Mouse (Mus musculus) brown adipose tissue, adult 24 weeks (tissue): Measurements from ENCODE around the gene Zdhhc12. TPM values are rescaled to one million over a fixed set of nuclear protein-coding genes. Genes with fewer than 3 reads are reported as not detected.

Source experiments
- H3K27ac ChIP-seq: fragments of 200-500 bp; replicated peaks from 2 replicates; pipeline ENCODE4 v1.5.1; 2012; ENCODE audit warnings: low read depth, mild to moderate bottlenecking, low read length
- H3K4me1 ChIP-seq: fragments of 200-500 bp; 2 replicates; pipeline ENCODE4 v1.6.1; 2012; ENCODE audit warnings: low read length, mixed read lengths; ENCODE audit not compliant: control insufficient read depth, insufficient read depth, insufficient read length
- H3K4me3 ChIP-seq: fragments of 200-500 bp; 2 replicates; pipeline ENCODE4 v1.5.1; 2012; ENCODE audit warnings: low read depth, mild to moderate bottlenecking, low read length, moderate library complexity; ENCODE audit not compliant: insufficient read depth
- polyA plus RNA-seq: library from polyadenylated mRNA; stranded (reverse); fragments of >200 nt; gene quantifications from 2 replicates; pipeline ENCODE4 v1.2.4, GENCODE M21; 2012; ENCODE audit not compliant: missing spikeins, insufficient read depth, insufficient read length

Gene Zdhhc12
- polyA plus RNA-seq, 1 experiment = 5.7 TPM

GRCm38 (mm10) chr2:30080181-30080800 lies 13.2 kb downstream of the Zdhhc12 start:
- Histone ChIP-seq H3K4me3 (no peak overlapping the region), H3K4me1 (no peaks in the 10 kb centered on the region), H3K27ac (no peak overlapping the region)

GRCm38 (mm10) chr2:30078760-30079159 lies 14.7 kb downstream of the Zdhhc12 start:
- no peaks in the 10 kb centered on the region for H3K4me1 ChIP-seq
- peak overlapping the region; percentile 38 for H3K4me3 ChIP-seq
- H3K27ac ChIP-seq = peak overlapping the region; percentile 80

DNA sequence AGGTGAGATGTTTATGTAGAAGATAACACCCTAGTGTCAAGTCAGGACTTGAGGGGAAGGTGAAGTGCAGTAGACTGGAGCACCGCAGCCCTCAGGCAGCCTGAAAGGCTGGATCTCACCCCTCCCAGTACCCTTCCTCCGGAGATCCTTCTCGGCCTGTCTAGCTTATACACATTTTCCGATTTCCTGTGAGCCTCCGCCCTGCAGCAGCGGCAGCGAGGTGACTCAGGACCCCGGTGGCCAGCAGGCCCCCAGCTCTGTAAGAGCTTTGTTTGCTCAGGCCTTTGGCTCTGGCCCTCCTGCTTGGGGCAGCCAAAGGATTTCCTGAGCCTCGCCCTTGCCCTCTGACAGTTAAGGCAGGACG lies 15.1 kb downstream of the Zdhhc12 start:
- Histone ChIP-seq H3K4me3 (peak overlapping the region; percentile 41), H3K27ac (peak overlapping the region; percentile 80), H3K4me1 (no peaks in the 10 kb centered on the region)

GRCm38 (mm10) chr2:30077502-30078348 lies 15.7 kb downstream of the Zdhhc12 start, which contains the start of gene Pkn3:
TSS of gene Pkn3 (plus strand) at chr2:30077684.
- peak within 1 kb of the TSS; percentile 80 for H3K27ac ChIP-seq
- no peaks in the 10 kb centered on the region for H3K4me1 ChIP-seq
- H3K4me3 ChIP-seq = peak within 1 kb of the TSS; percentile 68

DNA sequence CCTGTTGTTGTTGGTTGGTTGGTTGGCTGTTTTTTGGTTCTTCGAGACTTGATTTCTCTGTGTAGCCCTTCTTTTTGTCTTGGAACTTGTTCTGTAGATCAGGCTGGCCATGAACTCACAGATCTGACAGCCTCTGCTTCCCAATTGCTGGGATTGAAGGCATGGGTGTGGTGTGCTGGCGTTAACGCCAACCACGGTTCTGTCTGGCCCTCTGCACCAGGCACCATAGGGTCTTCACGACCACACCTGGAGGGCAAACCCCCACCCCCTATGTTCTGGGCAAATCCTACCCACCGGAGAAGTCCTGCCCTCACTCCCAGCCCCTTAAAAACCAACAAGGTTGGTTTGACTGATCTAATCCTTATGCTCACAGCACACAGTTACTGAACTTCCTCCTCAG lies 16.5 kb downstream of the Zdhhc12 start:
- no peak overlapping the region for H3K27ac ChIP-seq
- H3K4me3 ChIP-seq = 0 out of 2 replicates have a peak overlapping the region, but pooled peaks have one; percentile 68
- no peaks in the 10 kb centered on the region for H3K4me1 ChIP-seq

DNA sequence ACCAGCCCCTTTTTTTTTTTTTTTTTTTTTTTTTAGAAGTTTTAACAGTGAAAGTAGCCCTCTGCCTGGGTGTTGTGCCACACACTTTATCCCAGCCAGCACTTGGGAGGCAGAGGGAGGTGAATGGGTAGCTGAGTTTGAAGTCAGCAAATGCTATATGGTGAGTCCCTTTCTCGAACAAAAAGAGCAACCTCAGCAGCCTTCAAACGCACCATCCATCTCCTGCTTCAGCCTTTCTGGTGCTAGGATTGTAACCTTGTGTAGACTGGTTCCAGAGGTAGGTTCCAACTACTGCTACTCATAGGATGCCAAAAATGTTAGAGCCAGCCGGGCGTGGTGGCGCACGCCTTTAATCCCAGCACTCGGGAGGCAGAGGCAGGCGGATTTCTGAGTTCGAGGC lies 17.0 kb downstream of the Zdhhc12 start:
- Histone ChIP-seq H3K4me3 (no peak overlapping the region), H3K4me1 (no peaks in the 10 kb centered on the region), H3K27ac (no peak overlapping the region)

DNA sequence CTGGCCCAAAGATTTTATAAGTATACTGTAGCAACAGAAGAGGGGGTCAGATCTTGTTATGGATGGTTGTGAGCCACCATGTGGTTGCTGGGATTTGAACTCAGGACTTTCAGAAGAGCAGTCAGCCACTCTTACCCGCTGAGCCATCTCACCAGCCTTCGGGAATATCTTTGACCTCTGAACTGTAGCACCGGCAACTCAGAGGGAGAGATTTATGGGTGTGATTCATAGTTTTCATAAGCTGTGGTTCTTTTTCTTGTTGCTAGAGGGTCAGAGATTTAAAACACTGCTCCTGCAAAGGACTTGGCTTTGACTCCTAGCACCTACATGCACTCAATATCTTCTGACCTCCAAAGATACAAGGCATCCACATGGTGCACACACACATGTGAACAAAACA lies 17.8 kb downstream of the Zdhhc12 start:
- H3K4me1 ChIP-seq = no peaks in the 10 kb centered on the region
- no peak overlapping the region for H3K27ac ChIP-seq
- no peak overlapping the region for H3K4me3 ChIP-seq

GRCm38 (mm10) chr2:30073285-30073684 lies 20.2 kb downstream of the Zdhhc12 start:
- H3K4me3 ChIP-seq = no peak overlapping the region
- no peak overlapping the region for H3K27ac ChIP-seq
- H3K4me1 ChIP-seq = no peaks in the 10 kb centered on the region

GRCm38 (mm10) chr2:30072875-30073274 lies 20.6 kb downstream of the Zdhhc12 start:
- Histone ChIP-seq H3K27ac (no peak overlapping the region), H3K4me3 (no peak overlapping the region), H3K4me1 (no peaks in the 10 kb centered on the region)

- no peak overlapping the region for H3K27ac ChIP-seq
- H3K4me1 ChIP-seq = peaks cover 5% of the 10 kb centered on the region; the same call in 1 of the 2 replicates
- H3K4me3 ChIP-seq = no peak overlapping the region
These were observed 25.5 kb downstream of the Zdhhc12 start for GRCm38 (mm10) chr2:30067962-30068361.

DNA sequence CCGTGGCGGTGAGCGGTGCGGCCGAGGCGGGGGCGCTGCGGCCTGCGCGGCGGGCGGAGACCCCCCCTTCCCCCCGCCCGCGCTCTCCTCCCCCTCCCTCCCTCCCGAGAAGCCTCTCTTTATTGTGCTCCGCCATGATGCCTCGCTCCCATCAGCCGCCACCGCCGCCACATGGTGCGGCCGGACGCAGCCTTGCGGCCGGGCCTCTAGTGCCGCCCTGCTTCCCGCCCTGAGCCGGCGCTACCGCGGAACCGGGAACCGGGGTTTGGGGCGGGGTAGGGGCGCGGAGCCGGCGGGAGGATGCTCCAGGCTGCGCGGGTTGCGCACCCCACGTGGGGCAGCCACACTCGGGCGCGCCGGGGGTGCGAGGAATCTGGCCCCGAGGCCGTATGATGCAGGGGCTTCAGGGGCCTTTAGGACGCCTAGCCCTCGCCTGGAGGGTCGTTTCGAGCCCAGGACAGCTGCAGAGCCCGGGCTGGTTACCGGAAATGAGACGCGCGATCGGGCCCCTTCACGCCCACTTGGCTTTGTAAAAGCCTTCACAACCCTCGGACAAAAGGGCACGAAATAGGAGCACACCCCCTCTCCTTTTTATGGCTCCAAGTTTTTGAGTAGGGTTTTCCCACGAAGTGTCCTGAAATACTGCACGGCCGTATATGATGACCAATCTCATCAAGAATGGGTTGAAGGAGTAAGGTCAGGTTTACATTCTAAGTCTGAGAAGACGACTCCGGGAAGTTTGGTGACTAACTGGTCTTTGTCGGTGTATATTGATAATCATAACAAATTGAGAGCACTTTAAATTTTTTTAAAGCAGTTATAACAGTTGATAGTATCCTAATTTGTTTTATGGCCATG lies 26.2 kb downstream of the Zdhhc12 start:
- Histone ChIP-seq H3K27ac (no peak overlapping the region), H3K4me3 (peak overlapping the region; percentile 100), H3K4me1 (peaks cover 5% of the 10 kb centered on the region; the same call in 1 of the 2 replicates)

DNA sequence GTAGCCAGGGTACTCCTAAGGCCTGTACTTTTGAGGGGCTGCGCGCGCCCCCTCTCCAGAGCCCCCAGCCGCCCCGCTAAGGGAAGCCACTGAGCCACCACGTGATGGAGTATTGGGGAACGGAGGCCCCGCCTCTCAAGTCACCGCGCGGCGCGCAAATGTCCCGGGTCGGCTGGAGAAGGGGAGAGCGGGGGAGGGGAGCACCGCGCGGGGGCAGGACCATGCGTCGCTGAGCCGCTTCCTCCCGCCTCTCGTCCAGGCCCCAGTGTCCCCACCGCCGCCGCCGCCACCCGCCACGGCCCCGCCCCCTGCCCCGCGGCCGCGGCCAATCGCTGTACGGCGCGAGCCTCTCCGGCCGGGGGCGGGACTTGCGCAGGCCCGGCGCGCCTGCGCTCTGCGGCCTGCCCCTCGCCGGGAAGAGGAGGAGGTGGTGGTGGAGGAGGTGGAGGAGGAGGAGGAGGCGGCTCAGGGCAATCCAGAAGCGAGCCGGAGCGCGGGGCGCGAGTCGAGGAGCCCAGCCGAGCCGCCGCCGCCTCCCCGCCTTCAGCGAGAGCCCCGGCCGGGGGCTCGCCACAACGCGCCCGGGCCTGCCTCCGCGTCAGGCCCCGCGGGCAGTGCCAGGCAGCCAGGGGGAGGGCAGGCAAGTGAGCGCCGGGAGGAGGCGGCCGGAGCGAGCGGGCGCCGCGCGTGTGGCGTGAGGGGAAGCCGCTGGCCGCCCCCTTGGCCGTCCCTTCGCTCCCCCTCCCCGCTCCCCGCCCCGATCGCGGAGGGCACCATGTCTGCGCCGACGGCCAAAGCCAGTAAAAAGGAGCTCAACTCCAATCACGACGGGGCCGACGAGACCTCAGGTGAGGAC lies 27.2 kb downstream of the Zdhhc12 start:
- Histone ChIP-seq H3K4me1 (peaks cover 5% of the 10 kb centered on the region; the same call in 1 of the 2 replicates), H3K27ac (peak overlapping the region; percentile 87), H3K4me3 (peak overlapping the region; percentile 100)

DNA sequence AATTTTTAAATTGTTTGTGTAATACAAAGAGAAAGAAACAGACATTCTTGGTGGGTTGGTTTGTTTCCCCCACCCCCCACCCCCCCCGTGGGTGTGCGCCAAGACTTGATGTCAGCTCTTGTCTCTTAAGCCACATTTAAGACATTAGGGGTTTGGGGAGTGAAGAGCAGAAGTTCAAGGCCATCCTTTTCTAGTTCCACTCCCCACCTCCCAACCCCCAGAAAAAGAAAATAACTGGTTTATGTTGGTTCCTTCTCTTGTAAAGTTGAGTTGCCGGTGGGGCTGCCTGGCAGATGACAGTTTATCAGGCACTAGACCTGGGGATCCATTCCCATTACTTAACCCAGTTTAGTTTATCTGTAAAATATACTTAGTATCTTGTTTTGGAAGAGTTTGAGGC lies 29.1 kb downstream of the Zdhhc12 start:
- no peak overlapping the region for H3K4me3 ChIP-seq
- H3K4me1 ChIP-seq = peaks cover 5% of the 10 kb centered on the region; the same call in 1 of the 2 replicates
- no peak overlapping the region for H3K27ac ChIP-seq

DNA sequence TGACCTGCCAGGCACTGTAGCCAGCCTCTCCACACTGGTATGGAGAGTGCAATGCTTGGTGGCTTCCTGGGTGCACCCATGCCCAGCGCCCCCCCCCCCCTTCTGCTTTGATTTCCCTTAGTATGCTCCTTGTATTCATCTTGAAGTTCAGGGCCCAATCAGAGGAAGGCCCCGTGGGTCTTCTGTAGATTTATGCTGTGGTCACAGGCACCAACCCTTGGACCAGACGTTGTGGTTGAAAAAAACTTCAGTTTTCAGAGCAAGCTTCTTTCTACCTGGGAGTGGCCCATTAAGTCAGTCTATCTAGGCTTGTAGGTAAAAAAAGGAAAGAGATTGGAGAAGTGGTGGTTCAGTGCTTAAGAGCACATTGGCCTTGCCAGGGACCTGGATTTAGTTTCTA lies 29.7 kb downstream of the Zdhhc12 start:
- Histone ChIP-seq H3K4me3 (peak overlapping the region; percentile 67), H3K27ac (peak overlapping the region; percentile 81; the same call in 1 of the 2 replicates), H3K4me1 (peaks cover 5% of the 10 kb centered on the region; the same call in 1 of the 2 replicates)
